Mouse (Mus musculus) left cerebral cortex, postnatal 36 days (tissue): Measurements from ENCODE around the gene Stra6l. TPM values are rescaled to one million over a fixed set of nuclear protein-coding genes. Genes with fewer than 3 reads are reported as not detected.

Experiments used
- DNase-seq, 2 experiments: peaks; one replicate each; pipeline ENCODE4 v3.0.0; 2021 to 2022; ENCODE audit warnings: low spot score in 2 of 2, mixed read lengths in 1 of 2
- intact Hi-C: fragments of 180-260 bp; cut with DNase I; formaldehyde crosslinking; loops from one replicate; pipeline ENCODE4 v1.15.1; 2025
- total RNA-seq, 2 experiments: library from RNA; stranded (reverse); gene quantifications; 2 replicates each; pipeline ENCODE4 v1.2.3; 2021

Gene Stra6l
- total RNA-seq, 2 experiments from 2014 or later, result not detected

DNA sequence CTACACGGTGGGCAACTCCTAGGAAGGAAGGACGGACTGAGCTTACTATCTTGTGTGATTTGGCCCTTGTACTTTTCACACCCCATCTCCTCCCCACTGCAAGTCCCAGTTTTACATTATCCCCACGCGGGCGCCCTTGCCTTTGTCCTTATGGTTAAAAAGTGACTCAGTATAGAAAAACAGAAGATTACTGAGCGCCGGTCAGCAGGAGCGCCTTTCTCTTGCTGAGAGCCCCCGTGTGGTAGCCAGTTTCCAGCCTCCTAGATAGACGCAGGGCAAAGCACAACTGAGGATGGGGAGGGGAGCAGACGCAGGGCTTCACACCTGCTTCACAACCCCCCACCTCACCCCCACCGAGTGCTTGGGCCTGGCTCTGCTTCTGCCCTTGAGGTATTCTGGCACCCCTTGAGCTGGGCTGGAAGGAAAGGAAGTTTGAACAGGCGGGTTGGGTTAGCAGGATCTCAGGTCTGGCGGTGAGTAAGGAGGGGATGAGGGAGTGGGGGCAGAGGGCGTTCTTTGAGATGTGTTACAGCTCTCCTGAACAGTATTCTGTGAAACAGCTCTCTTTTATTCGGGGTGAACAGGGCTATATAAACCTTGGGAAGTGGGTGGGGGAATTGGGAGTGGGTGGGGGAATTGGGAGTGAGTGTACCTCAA is 48.1 kb downstream of the Stra6l start:
- intact Hi-C loops, result no loop called here
- DNase-seq, result no peak

DNA sequence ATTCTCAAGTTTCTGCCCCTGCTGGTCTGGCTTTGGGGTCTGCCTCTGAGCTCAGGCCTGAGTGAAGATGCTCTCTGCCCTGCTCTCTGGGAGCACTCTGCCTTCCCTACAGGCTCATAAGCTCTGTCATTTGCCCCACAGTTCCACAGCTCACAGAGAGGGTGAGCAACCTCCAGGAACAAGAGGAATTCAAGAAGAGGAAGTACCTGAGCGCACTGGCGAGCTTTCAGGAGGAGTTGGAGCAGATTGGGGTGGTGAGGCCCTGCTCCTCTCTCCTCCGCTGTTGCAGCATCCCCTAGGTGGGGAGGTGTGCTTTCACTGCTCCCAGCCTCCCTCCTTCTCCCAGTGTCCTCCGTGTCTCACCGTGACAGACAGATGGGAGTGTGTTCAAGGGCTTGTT is 49.9 kb downstream of the Stra6l start:
- DNase-seq, result no peak

DNA sequence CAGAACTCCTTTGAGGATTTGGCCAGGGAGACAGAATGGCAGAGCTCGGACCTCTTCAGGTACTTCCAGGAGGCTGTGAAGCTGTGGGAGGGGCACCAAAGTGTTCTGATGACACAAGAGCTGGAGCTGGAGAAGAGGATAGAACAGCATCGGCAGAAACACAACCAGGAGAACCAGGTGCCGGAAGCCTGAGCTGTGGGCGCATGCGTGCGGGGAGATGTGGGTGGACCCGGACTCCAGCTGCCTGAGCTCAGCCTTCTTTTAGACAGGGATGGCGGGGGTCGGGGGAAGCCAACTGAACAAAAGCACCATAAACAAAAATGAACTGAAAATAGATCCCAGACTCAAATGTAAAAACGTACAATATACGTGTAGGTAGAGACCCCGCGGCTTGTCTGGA is 60.8 kb downstream of the Stra6l start:
- DNase-seq, result peak; percentile 35 to 39
- intact Hi-C loops, result no loop called here

More for the DNA sequence above, 49.9 kb downstream of the Stra6l start:
- intact Hi-C loops, result no loop called here

DNA sequence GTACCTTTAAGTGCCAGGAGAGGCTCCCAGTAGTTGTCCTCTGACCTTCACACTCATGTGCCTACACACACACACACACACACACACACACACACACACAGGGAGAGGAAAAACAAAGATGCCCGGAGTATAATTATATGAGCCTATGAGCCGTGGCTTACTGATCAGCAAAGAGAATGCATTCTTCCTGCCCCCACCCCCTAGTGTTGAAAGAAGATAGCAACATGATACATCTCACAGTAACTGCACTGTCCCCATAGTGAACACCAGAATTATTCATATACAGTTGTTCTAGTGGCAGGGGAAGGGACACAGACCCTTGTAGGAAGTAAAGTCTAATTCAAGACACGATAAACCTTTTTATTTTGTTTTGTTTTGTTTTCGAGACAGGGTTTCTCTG is 61.5 kb downstream of the Stra6l start:
- intact Hi-C loops, result no loop called here
- DNase-seq, result no peak

DNA sequence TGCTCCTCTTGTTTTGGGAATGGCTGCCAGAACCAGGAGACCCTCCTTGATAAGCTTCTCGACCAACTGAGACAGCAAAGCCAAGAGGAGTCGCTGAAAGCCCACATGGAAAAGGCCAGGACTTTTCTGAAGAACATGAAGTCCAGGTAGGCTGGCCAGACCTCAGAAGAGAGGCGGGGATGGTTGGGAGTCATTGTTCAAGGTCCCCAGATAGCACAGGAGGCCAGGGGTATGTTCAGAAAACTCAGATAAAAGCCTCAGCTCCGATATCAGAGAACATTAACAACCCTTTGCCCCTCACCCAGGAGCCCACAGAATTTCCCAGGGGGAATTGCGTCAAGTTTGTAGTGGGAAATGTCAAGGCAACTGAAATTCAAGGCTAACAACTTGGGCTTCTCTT is 62.8 kb downstream of the Stra6l start:
- DNase-seq, result no peak
- intact Hi-C loops, result no loop called here

DNA sequence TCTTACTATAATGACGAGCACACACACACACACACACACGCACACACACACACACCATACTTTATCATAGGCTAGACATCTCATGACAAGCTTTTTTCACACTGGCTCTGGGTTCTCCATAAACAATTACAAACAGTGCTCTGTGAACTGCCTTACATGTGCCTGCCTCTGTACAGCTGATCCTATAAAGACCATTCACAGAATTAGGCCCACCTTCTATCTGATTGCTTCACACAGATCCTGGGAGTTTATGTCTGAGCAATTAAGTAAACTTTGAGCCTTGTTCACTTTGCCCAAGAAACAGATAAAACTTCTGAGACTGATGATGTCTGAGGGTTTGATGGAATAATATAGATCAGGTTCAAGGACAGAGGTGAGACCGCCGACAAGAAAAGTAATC is 63.4 kb downstream of the Stra6l start:
- no peak for DNase-seq
- intact Hi-C loops, result no loop called here

DNA sequence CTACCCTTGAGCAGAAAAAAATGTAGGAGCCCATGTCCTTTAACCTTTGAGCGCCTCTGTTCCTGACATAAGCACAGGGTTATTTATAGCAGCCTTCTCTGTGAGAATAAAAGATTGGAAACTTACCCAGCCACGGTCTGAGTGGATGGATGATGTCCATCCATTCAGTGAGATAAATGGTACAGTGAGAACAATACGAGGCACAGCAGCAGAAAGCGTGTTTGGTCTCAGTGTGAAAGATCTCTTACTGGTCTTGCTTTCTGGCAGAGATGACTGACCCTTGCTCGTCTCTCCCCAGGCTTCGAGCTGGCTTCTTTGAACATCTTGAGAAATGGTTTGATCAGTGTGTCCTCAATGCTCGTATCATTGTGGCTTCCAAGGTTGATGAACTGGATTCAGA is 68.6 kb downstream of the Stra6l start:
- DNase-seq, result no peak
- intact Hi-C loops, result no loop called here

DNA sequence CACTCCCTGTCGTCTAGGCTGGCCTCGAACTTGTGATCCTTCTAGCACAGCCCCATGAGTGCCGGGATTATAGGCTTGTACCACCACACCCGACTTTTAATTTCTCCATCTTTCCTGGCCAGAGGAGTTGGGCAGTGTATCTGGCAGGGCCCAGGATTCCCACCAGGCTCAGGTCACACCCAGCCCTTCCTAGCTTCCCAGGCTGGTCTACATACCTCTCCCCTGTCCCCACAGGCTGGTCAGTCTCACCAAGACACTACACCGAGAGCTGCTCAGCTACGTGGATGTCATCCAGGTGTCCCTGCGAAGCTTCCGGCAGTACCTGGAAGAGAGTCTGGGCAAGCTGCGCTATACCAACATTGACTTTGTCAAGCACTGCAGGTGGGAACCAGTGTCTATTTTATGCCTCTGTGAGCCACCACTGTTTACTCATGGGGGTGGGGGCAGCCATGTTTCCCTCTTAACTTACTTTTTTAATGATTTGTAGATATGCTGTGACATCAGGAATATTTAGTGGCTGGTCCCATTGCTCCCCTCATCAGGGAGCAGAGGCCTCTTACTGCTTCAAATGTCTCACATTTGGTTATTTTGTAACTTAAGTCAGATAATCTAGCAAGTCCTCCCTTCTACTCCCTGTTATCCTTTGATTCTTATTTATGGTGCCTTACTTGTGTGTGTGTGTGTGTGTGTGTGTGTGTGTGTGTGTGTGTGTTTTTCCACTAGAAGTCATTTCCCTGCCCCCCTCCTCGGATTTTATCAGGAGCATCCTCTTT is 73.4 kb downstream of the Stra6l start:
- intact Hi-C loops, result no loop called here
- no peak for DNase-seq

DNA sequence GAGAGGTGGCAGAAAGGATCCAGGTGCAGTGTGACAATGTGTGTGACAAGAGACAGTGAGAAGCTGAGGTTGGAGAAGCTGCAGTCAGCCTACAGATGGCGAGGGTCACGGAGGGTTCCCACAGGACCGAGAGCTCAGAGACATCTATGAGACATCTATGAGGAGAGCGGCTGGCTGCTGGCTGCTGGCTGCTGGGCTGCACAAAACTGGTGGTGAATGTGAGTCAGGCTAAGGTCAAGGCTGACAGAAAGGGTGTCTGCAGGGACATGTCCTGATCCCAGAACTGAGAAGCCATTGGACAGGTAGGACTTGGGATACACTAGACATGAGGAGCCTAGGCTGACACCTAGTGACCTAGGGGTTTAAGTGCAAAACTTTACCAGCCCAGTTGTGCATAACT is 75.5 kb downstream of the Stra6l start:
- intact Hi-C loops, result no loop called here
- DNase-seq, result no peak

DNA sequence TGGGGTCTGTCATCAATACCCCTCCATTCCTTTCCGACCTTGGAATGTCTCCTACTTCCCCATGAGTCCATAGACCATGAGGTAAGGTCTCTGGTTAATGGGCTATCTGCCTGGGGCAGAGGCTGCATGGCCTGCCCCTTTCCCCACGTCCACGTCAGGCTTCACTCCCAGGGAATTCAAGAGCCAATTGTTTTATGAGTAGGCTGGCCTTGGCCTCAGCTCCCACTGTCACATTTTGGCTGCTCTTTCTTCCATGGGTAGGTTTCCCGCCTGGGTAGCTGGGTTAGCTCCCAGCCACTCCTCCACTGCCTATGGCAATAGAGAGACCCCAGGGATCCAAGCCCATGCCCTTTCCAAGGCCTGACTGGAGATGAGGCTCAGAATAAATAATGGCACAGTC is 80.1 kb downstream of the Stra6l start:
- no peak for DNase-seq
- intact Hi-C loops, result no loop called here

Other genes starting within 250 kb of the Stra6l start
- gene Aldh1b1, start 49.6 kb upstream of the Stra6l start, total RNA-seq, result 1 to 10 TPM; 4.6 to 7.1 TPM
- gene Igfbpl1, start 21.7 kb upstream of the Stra6l start, total RNA-seq, result 1 to 10 TPM in 1 of 2 experiments, under 1 TPM in 1; 0.67 to 1.0 TPM
- under 1 TPM; 0.12 to 0.14 TPM for gene Ccdc180, start 41.6 kb downstream of the Stra6l start, total RNA-seq
- gene Tdrd7, start 116.7 kb downstream of the Stra6l start, total RNA-seq, result 10 to 100 TPM; 24.7 to 24.9 TPM
- 10 to 100 TPM; 43.6 to 49.5 TPM for gene Tmod1, start 190.3 kb downstream of the Stra6l start, total RNA-seq